Mouse (Mus musculus) inflammation-experienced regulatory T-cells, adult 6 months (primary cell): ENCODE results near the gene Olfr178. TPM values are rescaled to one million over a fixed set of nuclear protein-coding genes. Genes with fewer than 3 reads are reported as not detected.

Source experiments
- ATAC-seq: one replicate; pipeline ENCODE4 v1.8.0; 2017
- polyA plus RNA-seq, 3 experiments: library from polyadenylated mRNA; unstranded; fragments of 100-300 nt; shearing (Covaris generic); gene quantifications; one replicate each; pipeline ENCODE4 v1.2.1; 2017

Olfr178 gene
- polyA plus RNA-seq, result not detected

GRCm38 (mm10) chr16:58891963-58892362 lies at the start of gene Olfr178:
Olfr178 (minus strand) TSS chr16:58892063.
- ATAC-seq, result no peak

GRCm38 (mm10) chr16:58929292-58929691 lies 37.4 kb upstream of the Olfr178 start, which contains the start of gene Olfr180:
Olfr180 (minus strand) TSS chr16:58929392.
- no peak for ATAC-seq

GRCm38 (mm10) chr16:58928655-58929054 lies 36.8 kb upstream of the Olfr178 start, which contains the start of gene Olfr181:
Olfr181 (minus strand) TSS chr16:58928755.
- no peak for ATAC-seq

DNA sequence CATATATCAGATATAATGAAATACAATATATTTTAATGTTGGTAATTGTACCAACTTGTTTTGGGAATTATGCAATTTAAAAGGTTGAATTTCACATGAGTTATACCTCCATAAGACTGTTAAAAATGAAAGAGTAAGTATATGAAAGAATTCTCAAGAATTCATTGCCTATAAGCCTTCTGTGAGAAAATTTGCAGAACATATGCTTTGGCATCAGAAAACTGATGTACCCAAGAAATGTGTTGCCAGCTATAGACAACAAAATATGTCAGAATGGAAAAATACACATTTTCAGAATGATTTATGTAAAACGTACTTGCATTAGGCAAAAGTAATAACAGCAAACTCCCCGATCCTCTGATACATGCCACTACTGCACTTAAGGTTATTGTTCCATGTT lies 7.4 kb downstream of the Olfr178 start:
- ATAC-seq, result no peak

DNA sequence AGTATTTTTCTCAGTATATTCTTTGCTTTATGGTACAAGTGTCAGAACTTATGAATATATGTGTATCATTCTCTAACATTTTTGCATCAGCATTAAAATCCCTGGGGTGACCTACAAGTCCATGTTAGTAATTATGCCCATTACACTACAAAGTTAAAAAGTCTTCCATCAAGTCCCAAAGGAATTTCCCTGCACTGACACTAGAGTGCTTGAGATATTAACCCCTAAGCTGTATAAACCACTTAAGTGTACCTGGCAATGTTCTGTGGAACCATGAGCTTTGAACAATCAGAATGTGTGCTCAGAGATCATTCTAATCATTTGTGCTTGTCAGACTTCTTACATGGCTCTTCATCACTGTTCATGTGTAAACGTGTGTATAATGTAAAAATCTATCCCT lies 17.2 kb downstream of the Olfr178 start, which contains the start of gene Olfr177:
Olfr177 (minus strand) TSS at position 101 of the 400 bp plus-strand sequence.
- no peak for ATAC-seq

- no peak for ATAC-seq
Observed at GRCm38 (mm10) chr16:58861479-58861878, 30.4 kb downstream of the Olfr178 start.

DNA sequence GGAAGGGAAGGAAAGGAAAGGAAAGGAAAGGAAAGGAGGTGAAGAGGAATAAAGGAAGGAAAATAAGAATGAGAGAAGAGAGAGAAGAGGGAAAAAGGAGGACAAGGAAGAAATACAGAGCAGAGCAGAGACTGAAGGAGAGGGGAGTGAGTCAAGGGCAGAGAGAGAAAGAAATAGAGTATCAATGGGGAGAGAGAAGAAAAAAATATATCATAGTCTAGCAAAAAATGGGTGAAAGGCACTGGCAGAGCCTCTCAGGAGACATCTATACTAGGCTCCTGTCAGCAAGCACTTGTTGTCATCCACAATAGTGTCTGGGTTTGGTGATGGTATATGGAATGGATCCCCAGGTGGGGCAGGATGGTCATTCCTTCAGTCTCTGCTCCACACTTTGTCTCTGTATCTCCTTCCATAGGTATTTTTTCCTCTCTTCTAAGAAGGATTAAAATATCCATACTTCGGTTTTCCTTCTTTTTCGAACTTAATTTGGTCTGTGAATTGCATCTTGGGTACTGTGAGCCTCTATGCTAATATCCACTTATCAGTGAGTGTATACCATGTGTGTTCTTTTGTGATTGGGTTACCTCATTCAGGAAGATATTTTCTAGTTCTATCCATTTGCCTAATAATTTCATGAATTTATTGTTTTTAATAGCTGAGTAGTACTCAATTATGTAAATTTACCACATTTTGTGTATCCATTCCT lies 31.7 kb downstream of the Olfr178 start:
- ATAC-seq, result no peak

Other genes starting within 250 kb of the Olfr178 start
- gene Cpox, start 221.8 kb downstream of the Olfr178 start, polyA plus RNA-seq, result 10 to 100 TPM; 38.9 to 52.3 (median 41.0) TPM
- 10 to 100 TPM; 25.1 to 29.8 (median 28.5) TPM for gene Gpr15, start 173.0 kb downstream of the Olfr178 start, polyA plus RNA-seq
- 100 to 1,000 TPM; 231 to 337 (median 232) TPM for gene Cldnd1, start 164.2 kb downstream of the Olfr178 start, polyA plus RNA-seq
- gene Olfr172, start 128.9 kb downstream of the Olfr178 start, polyA plus RNA-seq, result under 1 TPM in 1 of 3 experiments, not detected in 2; 0.24 TPM
- gene Olfr173, start 91.8 kb downstream of the Olfr178 start, polyA plus RNA-seq, result 1 to 10 TPM in 2 of 3 experiments, under 1 TPM in 1; 0.98 to 2.2 (median 2.0) TPM
- under 1 TPM in 1 of 3 experiments, not detected in 2; 0.70 TPM for gene Olfr175-ps1, start 65.3 kb downstream of the Olfr178 start, polyA plus RNA-seq
- not detected for gene Olfr177, start 17.3 kb downstream of the Olfr178 start, polyA plus RNA-seq
- gene Olfr181, start 36.7 kb upstream of the Olfr178 start, polyA plus RNA-seq, result not detected
- not detected for gene Olfr180, start 37.3 kb upstream of the Olfr178 start, polyA plus RNA-seq
- under 1 TPM in 2 of 3 experiments, not detected in 1; 0.48 to 0.50 TPM for gene Olfr183, start 103.3 kb upstream of the Olfr178 start, polyA plus RNA-seq
- not detected for gene Olfr186, start 138.2 kb upstream of the Olfr178 start, polyA plus RNA-seq
- not detected for gene Olfr187, start 147.7 kb upstream of the Olfr178 start, polyA plus RNA-seq
- not detected for gene Olfr190, start 185.9 kb upstream of the Olfr178 start, polyA plus RNA-seq
- not detected for gene Olfr191, start 197.8 kb upstream of the Olfr178 start, polyA plus RNA-seq
- gene Olfr193, start 219.8 kb upstream of the Olfr178 start, polyA plus RNA-seq, result under 1 TPM in 1 of 3 experiments, not detected in 2; 0.13 TPM
- gene Olfr194, start 229.0 kb upstream of the Olfr178 start, polyA plus RNA-seq, result not detected